Mouse (Mus musculus) liver, embryonic 11.5 days (tissue): ENCODE data around the gene Egf. TPM values are rescaled to one million over a fixed set of nuclear protein-coding genes. Genes with fewer than 3 reads are reported as not detected.

Experiments
- ATAC-seq: fragments of 200-750 bp; cut with Nextera tagmentation; replicated peaks from 2 replicates; pipeline ENCODE4 v1.8.0; 2017; ENCODE audit warnings: moderate number of reproducible peaks, mild to moderate bottlenecking, moderate TSS enrichment, moderate library complexity; ENCODE audit not compliant: low FRiP score
- DNase-seq: peaks from one replicate; pipeline ENCODE4 v3.0.0-alpha.2; 2017; ENCODE audit warnings: low spot score
- H3K27ac ChIP-seq: fragments of 300-500 bp; sonication (generic); 2 replicates; pipeline ENCODE4 v1.5.1; 2014; ENCODE audit warnings: mild to moderate bottlenecking, low read depth, low read length, control low read depth
- H3K27me3 ChIP-seq: fragments of 300-500 bp; sonication (generic); replicated peaks from 2 replicates; pipeline ENCODE4 v1.6.1; 2014; ENCODE audit warnings: low read length, mixed read lengths; ENCODE audit not compliant: control insufficient read depth, insufficient read depth
- H3K36me3 ChIP-seq: fragments of 300-500 bp; sonication (generic); 2 replicates; pipeline ENCODE4 v1.6.1; 2014; ENCODE audit warnings: mild to moderate bottlenecking, low read length, moderate library complexity, mixed read lengths; ENCODE audit not compliant: control insufficient read depth, insufficient read depth
- H3K4me1 ChIP-seq: fragments of 300-500 bp; sonication (generic); replicated peaks from 2 replicates; pipeline ENCODE4 v1.6.1; 2014; ENCODE audit warnings: low read length, mixed read lengths; ENCODE audit not compliant: control insufficient read depth, insufficient read depth
- H3K4me2 ChIP-seq: fragments of 300-500 bp; sonication (generic); 2 replicates; pipeline ENCODE4 v1.6.1; 2014; ENCODE audit warnings: mild to moderate bottlenecking, control low read depth, moderate library complexity
- H3K4me3 ChIP-seq: fragments of 300-500 bp; sonication (generic); 2 replicates; pipeline ENCODE4 v1.5.1; 2014; ENCODE audit warnings: low read depth, low read length, control low read depth
- H3K9ac ChIP-seq: fragments of 300-500 bp; sonication (generic); 2 replicates; pipeline ENCODE4 v1.6.1; 2014; ENCODE audit warnings: low read depth, low read length, control low read depth
- H3K9me3 ChIP-seq: fragments of 300-500 bp; sonication (generic); 2 replicates; pipeline ENCODE4 v1.6.1; 2016; ENCODE audit warnings: low read length, inconsistent platforms, mixed read lengths; ENCODE audit not compliant: control insufficient read depth
- WGBS: fragments of 180-500 bp; shearing (Covaris S2); extraction: QIAGEN DNeasy Blood & Tissue Kit; methylation state at CpG from one replicate; pipeline ENCODE4 v1.1.7; 2014; 5-methylcytosine and 5-hydroxymethylcytosine counted together
- polyA plus RNA-seq: library from polyadenylated mRNA; unstranded; fragments of >200 nt; fragmentation: Nextera tagmentation; extraction: Ambion mirVana; gene quantifications from 2 replicates; pipeline ENCODE4 v1.2.1, GENCODE M21; 2014

Gene Egf
- 1.4 and 2.1 TPM in 2 replicates for polyA plus RNA-seq

GRCm38 (mm10) chr3:129754650-129755604 lies at the start of gene Egf:
TSS of gene Egf (minus strand) at chr3:129755316.
- H3K4me3 ChIP-seq, result peak within 1 kb of the TSS; percentile 35
- 16% methylated on average over 20 of the region's 20 CpGs for WGBS

DNA sequence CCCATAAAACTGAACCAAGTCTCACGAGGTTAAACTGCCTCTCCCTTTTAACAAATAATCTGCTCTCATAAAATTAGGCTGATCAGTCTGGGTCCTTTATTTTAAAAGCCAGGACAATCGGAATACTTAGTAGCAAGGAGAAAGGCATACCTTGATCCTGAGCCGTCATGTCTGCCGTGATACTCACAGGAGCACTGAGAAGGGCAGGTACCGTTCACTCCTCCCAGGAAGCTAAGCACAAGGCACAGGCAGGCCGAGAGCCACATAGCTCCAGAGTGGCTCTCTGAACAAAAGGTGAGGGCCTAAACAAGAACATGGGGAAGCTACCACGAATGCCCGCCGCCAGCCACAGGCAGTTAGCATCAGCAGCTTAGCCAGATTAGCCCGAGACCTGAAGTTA lies 48.6 kb upstream of the Egf start, which contains the start of gene Lrit3:
TSS of gene Lrit3 (minus strand) at position 266 of the 400 bp plus-strand sequence.
- Histone ChIP-seq H3K27ac (no peak within 1 kb of the TSS), H3K9me3 (no peaks in the 10 kb centered on the region), H3K4me1 (no peaks in the 10 kb centered on the region), H3K4me2 (no peak within 1 kb of the TSS), H3K4me3 (no peak within 1 kb of the TSS), H3K27me3 (no peaks in the 10 kb centered on the region), H3K36me3 (no peaks in the 10 kb centered on the region), H3K9ac (no peak within 1 kb of the TSS)
- ATAC-seq (no peak), DNase-seq (no peak)
- 78% methylated on average over 10 of the region's 10 CpGs for WGBS

More at GRCm38 (mm10) chr3:129754650-129755604, at the start of gene Egf:
- Histone ChIP-seq H3K9me3 (no peaks in the 10 kb centered on the region), H3K36me3 (no peaks in the 10 kb centered on the region), H3K27ac (no peak within 1 kb of the TSS), H3K4me1 (no peaks in the 10 kb centered on the region), H3K9ac (no peak within 1 kb of the TSS), H3K4me2 (peak within 1 kb of the TSS; percentile 54), H3K27me3 (0 out of 2 replicates have a peak, but pooled peaks cover 6% of the 10 kb centered on the region)
- DNase-seq (no peak), ATAC-seq (no peak)

GRCm38 (mm10) chr3:129799011-129799410 lies 43.9 kb upstream of the Egf start:
- no peaks in the 10 kb centered on the region for H3K36me3 ChIP-seq
- DNase-seq (no peak), ATAC-seq (no peak)
- no peak overlapping the region for H3K4me3 ChIP-seq
- no peak overlapping the region for H3K4me2 ChIP-seq
- no peak overlapping the region for H3K9ac ChIP-seq
- 80% methylated on average over 2 of the region's 2 CpGs for WGBS
- H3K27ac ChIP-seq, result no peak overlapping the region
- H3K4me1 ChIP-seq, result no peaks in the 10 kb centered on the region
- H3K9me3 ChIP-seq, result no peaks in the 10 kb centered on the region
- H3K27me3 ChIP-seq, result no peaks in the 10 kb centered on the region

DNA sequence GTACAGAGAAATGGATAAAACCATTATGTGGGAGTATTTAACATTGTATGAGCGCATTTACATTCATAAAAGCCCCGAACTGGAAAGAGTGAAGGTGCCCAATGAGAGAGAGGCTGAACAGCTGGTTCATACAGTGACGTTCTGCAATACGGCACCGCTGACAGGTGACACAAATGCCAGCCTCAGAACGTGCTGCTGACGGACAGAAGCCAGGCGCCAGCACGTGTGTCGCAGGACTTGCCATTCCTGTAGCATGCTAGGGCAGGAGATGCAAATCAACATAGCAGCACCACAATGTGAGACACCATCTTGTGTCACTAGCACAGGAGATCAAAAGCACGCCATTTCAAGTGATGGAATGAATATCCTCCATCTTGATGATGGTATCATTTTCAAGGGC lies 43.4 kb upstream of the Egf start:
- no peak overlapping the region for H3K9ac ChIP-seq
- H3K36me3 ChIP-seq, result no peaks in the 10 kb centered on the region
- no peaks in the 10 kb centered on the region for H3K27me3 ChIP-seq
- no peaks in the 10 kb centered on the region for H3K9me3 ChIP-seq
- WGBS, result 77% methylated on average over 11 of the region's 11 CpGs
- H3K4me1 ChIP-seq, result no peaks in the 10 kb centered on the region
- no peak overlapping the region for H3K4me3 ChIP-seq
- no peak for DNase-seq
- no peak for ATAC-seq
- no peak overlapping the region for H3K27ac ChIP-seq
- no peak overlapping the region for H3K4me2 ChIP-seq

DNA sequence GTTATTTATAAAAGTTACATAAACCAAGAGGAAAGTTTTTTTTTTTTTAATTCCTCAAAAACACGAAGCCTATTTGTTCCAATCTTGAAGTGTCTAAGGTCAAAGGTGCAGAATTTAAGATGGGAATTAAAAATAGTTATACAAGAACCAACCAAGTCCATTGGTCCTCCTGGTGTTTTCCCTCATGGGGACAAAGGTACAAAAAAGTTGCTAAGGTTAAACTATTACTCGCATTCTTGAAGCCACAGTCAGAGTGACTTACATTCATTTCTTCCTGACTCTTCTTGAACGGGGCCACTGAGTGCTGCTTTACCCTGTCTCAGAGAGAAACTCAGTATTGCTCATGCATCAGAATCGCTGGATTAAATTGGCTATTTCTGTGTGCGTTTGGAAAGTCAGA lies 42.2 kb upstream of the Egf start:
- Histone ChIP-seq H3K4me2 (no peak overlapping the region), H3K4me1 (no peaks in the 10 kb centered on the region), H3K4me3 (no peak overlapping the region), H3K9me3 (no peaks in the 10 kb centered on the region), H3K36me3 (no peaks in the 10 kb centered on the region), H3K27ac (no peak overlapping the region), H3K27me3 (no peaks in the 10 kb centered on the region), H3K9ac (no peak overlapping the region)
- no peak for ATAC-seq
- no peak for DNase-seq
- WGBS, result 69% methylated on average over 5 of the region's 5 CpGs

GRCm38 (mm10) chr3:129793801-129794200 lies 38.7 kb upstream of the Egf start:
- WGBS, result 85% methylated on average over 5 of the region's 5 CpGs
- Histone ChIP-seq H3K9me3 (no peaks in the 10 kb centered on the region), H3K27ac (no peak overlapping the region), H3K9ac (no peak overlapping the region), H3K27me3 (no peaks in the 10 kb centered on the region), H3K4me2 (no peak overlapping the region), H3K4me3 (no peak overlapping the region), H3K4me1 (no peaks in the 10 kb centered on the region), H3K36me3 (no peaks in the 10 kb centered on the region)
- DNase-seq (no peak), ATAC-seq (no peak)

DNA sequence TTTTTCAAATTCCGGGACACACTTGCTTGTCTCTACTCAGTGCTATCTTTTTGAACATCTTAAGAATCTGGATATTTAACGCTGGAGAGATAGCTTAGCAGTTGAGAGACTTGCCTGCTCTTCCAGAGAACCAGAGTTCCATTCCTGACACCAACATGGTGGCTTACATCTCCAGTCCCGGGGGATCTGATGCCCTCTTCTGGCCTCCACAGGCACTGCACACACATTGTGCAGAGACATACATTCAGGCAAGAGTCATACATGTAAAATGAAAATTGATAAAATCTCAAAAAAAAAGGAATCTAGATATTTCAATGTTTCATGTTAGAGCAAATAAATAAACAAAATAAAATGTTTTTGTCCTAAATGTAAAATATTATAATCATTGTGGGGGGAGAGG lies 27.6 kb upstream of the Egf start:
- no peaks in the 10 kb centered on the region for H3K9me3 ChIP-seq
- no peaks in the 10 kb centered on the region for H3K36me3 ChIP-seq
- WGBS, result 87% methylated on average over 3 of the region's 3 CpGs
- H3K27me3 ChIP-seq, result no peaks in the 10 kb centered on the region
- H3K4me2 ChIP-seq, result no peak overlapping the region
- no peak overlapping the region for H3K9ac ChIP-seq
- no peak for DNase-seq
- ATAC-seq, result no peak
- no peak overlapping the region for H3K4me3 ChIP-seq
- H3K4me1 ChIP-seq, result no peaks in the 10 kb centered on the region
- H3K27ac ChIP-seq, result no peak overlapping the region

DNA sequence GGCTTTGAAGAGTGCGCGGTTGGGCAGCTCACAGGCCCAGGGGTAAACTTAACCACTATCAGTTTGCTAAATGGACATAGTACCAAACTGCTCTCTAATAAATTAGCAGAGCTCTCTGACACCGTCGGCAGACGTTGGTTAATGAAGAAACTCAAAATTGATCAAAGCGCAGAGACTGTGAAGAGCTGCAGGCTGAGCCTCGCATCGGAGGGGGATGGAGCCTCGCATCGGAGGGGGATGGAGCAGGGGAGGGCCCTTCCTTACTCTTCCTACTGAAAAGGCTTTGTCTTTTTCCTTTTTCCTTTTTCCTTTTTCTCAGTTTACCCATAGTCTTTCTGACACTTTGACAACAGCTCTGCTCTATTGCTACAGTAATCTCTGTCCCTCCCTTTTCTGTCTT lies 26.3 kb upstream of the Egf start:
- no peaks in the 10 kb centered on the region for H3K9me3 ChIP-seq
- no peak overlapping the region for H3K9ac ChIP-seq
- no peaks in the 10 kb centered on the region for H3K27me3 ChIP-seq
- 52% methylated on average over 10 of the region's 10 CpGs for WGBS
- ATAC-seq (no peak), DNase-seq (no peak)
- H3K36me3 ChIP-seq, result no peaks in the 10 kb centered on the region
- H3K4me2 ChIP-seq, result no peak overlapping the region
- H3K4me1 ChIP-seq, result no peaks in the 10 kb centered on the region
- no peak overlapping the region for H3K27ac ChIP-seq
- no peak overlapping the region for H3K4me3 ChIP-seq

DNA sequence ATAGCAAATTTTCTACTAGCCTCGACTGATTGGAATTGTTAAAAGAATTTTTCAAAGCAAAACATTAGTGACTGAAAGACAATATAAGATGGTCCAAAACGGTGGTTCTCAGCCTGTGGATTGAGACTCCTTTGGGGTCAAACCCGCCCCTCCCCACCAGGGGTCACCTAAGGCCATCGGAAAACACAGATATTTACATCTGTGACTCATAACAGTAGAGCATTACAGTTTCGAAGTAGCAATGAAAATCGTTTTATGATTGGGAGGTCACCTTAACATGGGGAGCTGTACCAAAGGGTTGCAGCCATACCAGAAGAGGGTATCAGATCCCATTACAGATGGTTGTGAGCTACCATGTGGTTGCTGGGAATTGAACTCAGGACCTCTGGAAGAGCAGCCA lies 16.1 kb upstream of the Egf start:
- H3K4me1 ChIP-seq, result no peaks in the 10 kb centered on the region

More for the DNA sequence above, 16.1 kb upstream of the Egf start:
- Histone ChIP-seq H3K9me3 (no peaks in the 10 kb centered on the region), H3K27me3 (no peaks in the 10 kb centered on the region; the same call in 1 of the 2 replicates), H3K4me2 (no peak overlapping the region), H3K36me3 (no peaks in the 10 kb centered on the region), H3K4me3 (no peak overlapping the region), H3K9ac (no peak overlapping the region), H3K27ac (no peak overlapping the region)
- ATAC-seq, result no peak
- no peak for DNase-seq
- WGBS, result 74% methylated on average over 6 of the region's 6 CpGs
